Mouse (Mus musculus) c-Kit-positive CD71-negative TER-119-negative erythroid progenitor cells, embryonic 14.5 days (primary cell): ENCODE measurements around the gene Gm13272.
"Not testable (repeated sequence)": the region's sequence is repeated elsewhere in the genome, so short reads cannot be mapped to it uniquely, and the experiment has no call there.

Experiments used
- DNase-seq: peaks from one replicate; pipeline ENCODE4 v3.0.0-alpha.2; 2013; ENCODE audit warnings: low read depth

The Gm13272 gene

DNA sequence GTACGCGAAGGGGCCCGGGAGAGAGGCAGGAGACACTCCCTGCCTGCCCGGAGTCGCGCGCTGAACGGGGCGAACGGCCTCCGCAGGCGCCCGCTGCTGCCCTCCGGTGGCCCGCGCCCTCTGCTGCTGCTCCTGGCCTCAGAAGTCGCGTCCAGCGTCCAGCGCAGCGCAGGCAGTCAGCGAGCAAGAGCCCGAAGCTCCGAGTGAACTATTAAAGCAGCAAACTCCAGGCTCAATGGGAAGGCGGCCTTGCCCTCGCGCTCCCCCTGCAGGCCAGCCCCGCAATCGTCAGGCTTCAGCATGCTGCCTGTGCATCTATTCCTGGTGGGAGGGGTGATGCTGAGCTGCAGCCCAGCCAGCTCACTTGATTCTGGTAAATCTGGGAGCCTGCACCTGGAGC lies at the start of gene Gm13272:
TSS of gene Gm13272 (plus strand) at position 301 of the 400 bp plus-strand sequence.
- DNase-seq, result not testable (repeated sequence)

GRCm38 (mm10) chr4:88738480-88738879 lies 41.2 kb upstream of the Gm13272 start:
- peak; percentile 64 for DNase-seq

GRCm38 (mm10) chr4:88739036-88739435 lies 40.6 kb upstream of the Gm13272 start:
- DNase-seq, result no peak

DNA sequence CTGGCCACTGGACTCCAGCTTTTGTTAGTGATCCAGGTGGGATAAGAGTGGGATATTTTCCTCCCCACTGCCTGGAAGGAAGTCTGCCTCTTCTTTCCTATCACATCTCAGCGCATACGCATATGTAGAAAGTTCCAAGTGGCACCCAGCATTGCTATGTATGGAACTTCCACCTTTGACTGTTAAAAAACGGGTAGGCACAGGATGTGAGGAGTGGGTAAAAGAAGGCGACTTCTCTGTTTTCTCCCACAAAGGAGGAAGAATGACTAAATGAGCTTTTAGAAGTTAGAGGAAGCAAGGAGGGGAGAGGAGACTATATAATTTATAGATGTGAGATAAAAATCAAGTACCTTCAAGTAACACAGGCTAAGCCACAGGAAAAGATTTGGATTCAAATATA lies 38.2 kb upstream of the Gm13272 start:
- no peak for DNase-seq

- no peak for DNase-seq
Measured at GRCm38 (mm10) chr4:88742771-88743371, 36.8 kb upstream of the Gm13272 start.

DNA sequence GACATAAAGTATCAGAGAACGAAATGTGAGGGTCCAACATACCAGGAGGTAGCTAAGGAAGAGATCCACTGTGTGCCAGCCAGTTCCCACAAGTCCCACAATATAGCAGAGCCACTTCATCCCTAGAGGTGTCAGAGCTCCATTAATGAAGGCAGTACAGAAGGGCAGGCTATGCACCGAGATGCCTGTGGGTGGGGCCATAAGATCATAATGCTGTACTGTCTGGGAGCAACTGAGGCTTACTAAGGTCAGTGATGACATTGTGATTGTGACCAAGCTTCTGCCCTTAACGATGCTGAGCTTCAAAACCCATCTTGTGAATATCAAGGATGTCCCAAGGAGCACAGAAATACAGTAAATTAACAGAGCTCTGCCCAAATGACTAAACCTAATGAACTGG lies 35.4 kb upstream of the Gm13272 start:
- no peak for DNase-seq

DNA sequence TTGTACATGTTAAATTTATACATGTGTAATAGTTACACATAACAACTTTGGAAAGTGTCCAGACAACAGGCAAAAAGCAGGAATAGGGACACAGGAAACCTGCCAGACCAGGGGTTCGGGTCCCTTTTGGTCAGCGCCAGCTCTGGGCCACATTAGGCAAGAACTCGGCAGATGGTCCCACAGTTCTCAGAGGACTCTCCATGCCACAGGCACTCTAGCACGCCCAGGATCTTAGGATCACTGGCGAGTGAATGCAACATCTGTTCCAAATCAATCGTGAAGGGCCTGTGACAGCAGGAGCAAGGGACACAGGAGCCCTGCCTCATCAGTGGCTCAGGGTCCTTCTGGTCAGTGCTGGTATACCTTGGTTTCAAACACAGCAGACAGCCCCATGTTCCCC lies 29.7 kb upstream of the Gm13272 start:
- no peak for DNase-seq

- DNase-seq, result not testable (repeated sequence)
Measured at GRCm38 (mm10) chr4:88754818-88755340, 24.8 kb upstream of the Gm13272 start, which contains the start of gene Gm13271. Gene Gm13271 (plus strand): TSS chr4:88754868.

GRCm38 (mm10) chr4:88756581-88757513 lies 22.8 kb upstream of the Gm13272 start:
- DNase-seq, result not testable (repeated sequence)

GRCm38 (mm10) chr4:88757628-88758031 lies 22.0 kb upstream of the Gm13272 start:
- DNase-seq, result not testable (repeated sequence)

DNA sequence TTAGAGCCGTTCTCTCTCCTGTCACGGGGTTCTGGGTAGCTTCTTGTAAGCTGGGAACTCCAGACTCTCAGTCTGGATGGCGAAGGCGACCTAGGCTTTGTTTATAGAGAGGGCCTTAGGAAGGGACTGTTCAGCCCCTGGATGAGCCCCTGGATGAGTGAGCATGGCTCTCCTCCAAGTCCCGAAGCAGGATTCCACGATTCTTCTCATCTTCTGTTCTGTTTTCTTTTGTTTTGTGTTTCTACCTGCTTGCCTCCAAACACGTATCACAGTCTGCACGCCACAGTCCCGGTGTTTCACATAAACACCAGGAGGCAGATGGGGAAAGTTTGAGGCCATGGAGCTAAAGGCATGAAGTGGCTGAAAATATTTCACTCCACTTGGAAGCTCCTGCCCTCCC lies 20.9 kb upstream of the Gm13272 start:
- not testable (repeated sequence) for DNase-seq

GRCm38 (mm10) chr4:88759610-88760268 lies 19.9 kb upstream of the Gm13272 start, which contains the start of gene Gm13283:
Gene Gm13283 (plus strand): TSS chr4:88760119.
- DNase-seq, result not testable (repeated sequence)

DNA sequence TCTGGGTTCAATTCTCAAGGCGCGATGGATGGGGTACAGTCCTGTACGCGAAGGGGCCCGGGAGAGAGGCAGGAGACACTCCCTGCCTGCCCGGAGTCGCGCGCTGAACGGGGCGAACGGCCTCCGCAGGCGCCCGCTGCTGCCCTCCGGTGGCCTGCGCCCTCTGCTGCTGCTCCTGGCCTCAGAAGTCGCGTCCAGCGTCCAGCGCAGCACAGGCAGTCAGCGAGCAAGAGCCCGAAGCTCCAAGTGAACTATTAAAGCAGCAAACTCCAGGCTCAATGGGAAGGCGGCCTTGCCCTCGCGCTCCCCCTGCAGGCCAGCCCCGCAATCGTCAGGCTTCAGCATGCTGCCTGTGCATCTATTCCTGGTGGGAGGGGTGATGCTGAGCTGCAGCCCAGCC lies 19.2 kb upstream of the Gm13272 start:
- not testable (repeated sequence) for DNase-seq

DNA sequence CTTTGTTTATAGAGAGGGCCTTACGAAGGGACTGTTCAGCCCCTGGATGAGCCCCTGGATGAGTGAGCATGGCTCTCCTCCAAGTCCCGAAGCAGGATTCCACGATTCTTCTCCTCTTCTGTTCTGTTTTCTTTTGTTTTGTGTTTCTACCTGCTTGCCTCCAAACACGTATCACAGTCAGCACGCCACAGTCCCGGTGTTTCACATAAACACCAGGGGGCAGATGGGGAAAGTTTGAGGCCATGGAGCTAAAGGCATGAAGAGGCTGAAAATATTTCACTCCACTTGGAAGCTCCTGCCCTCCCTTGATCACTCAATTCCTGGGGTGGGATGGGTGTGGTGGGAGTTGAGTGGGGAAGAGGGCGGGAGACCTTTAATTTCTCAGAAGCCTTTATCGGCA lies 17.9 kb upstream of the Gm13272 start:
- DNase-seq, result not testable (repeated sequence)

GRCm38 (mm10) chr4:88762341-88762740 lies 17.3 kb upstream of the Gm13272 start:
- not testable (repeated sequence) for DNase-seq

DNA sequence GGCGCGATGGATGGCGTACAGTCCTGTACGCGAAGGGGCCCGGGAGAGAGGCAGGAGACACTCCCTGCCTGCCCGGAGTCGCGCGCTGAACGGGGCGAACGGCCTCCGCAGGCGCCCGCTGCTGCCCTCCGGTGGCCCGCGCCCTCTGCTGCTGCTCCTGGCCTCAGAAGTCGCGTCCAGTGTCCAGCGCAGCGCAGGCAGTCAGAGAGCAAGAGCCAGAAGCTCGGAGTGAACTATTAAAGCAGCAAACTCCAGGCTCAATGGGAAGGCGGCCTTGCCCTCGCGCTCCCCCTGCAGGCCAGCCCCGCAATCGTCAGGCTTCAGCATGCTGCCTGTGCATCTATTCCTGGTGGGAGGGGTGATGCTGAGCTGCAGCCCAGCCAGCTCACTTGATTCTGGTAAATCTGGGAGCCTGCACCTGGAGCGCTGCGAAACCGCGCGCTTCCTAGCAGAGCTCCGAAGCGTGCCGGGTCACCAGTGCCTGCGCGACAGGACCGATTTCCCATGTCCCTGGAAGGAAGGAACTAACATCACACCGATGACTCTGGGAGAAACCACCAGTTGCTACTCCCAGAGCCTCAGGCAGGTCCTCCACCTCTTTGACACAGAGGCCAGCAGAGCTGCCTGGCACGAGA lies 16.1 kb upstream of the Gm13272 start:
- not testable (repeated sequence) for DNase-seq

DNA sequence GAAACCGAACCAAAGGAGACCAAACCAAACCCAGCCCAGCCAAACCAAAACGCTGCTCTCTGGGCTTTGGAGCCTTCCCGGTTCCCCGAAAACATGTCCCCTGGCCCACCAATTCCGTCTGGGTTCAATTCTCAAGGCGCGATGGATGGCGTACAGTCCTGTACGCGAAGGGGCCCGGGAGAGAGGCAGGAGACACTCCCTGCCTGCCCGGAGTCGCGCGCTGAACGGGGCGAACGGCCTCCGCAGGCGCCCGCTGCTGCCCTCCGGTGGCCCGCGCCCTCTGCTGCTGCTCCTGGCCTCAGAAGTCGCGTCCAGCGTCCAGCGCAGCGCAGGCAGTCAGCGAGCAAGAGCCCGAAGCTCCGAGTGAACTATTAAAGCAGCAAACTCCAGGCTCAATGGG lies 6.1 kb upstream of the Gm13272 start, which contains the start of gene Gm13290:
TSS of gene Gm13290 (plus strand) at position 301 of the 400 bp plus-strand sequence.
- DNase-seq, result not testable (repeated sequence)

DNA sequence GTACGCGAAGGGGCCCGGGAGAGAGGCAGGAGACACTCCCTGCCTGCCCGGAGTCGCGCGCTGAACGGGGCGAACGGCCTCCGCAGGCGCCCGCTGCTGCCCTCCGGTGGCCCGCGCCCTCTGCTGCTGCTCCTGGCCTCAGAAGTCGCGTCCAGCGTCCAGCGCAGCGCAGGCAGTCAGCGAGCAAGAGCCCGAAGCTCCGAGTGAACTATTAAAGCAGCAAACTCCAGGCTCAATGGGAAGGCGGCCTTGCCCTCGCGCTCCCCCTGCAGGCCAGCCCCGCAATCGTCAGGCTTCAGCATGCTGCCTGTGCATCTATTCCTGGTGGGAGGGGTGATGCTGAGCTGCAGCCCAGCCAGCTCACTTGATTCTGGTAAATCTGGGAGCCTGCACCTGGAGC lies 3.0 kb upstream of the Gm13272 start, which contains the start of gene Gm13289:
TSS of gene Gm13289 (plus strand) at position 301 of the 400 bp plus-strand sequence.
- not testable (repeated sequence) for DNase-seq

GRCm38 (mm10) chr4:88780320-88780719 lies 670 bp downstream of the Gm13272 start:
- DNase-seq, result not testable (repeated sequence)

DNA sequence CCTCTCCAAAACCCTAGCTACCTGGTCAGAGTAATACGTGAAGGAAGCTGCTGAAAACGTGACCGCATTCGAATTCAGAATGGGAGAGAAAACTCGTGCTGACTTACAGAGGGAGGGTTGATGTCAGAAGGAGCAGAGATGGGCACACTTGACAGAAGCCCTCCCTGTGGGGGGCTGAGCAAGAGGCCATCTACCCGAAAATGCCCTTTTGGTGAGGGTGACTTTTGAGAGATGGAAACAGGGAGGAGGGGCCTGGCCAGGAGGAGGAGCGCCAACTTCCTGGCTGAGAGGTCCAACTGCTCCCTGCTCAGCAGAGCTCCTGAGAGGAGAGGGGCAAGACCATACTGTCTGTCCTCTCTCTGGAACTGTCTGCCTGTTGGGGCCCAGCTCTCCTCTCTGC lies 2.2 kb downstream of the Gm13272 start, which contains the start of gene Ifnz:
TSS of gene Ifnz (plus strand) at position 301 of the 400 bp plus-strand sequence.
- DNase-seq, result not testable (repeated sequence)

GRCm38 (mm10) chr4:88782335-88782734 lies 2.7 kb downstream of the Gm13272 start:
- not testable (repeated sequence) for DNase-seq
